Mouse (Mus musculus) liver, embryonic 13.5 days (tissue): ENCODE results near the gene Slco1c1. TPM values are rescaled to one million over a fixed set of nuclear protein-coding genes. Genes with fewer than 3 reads are reported as not detected.

Experiments
- ATAC-seq: fragments of 200-750 bp; cut with Nextera tagmentation; 2 replicates; pipeline ENCODE4 v1.8.0; 2017; ENCODE audit warnings: low read depth, mild to moderate bottlenecking, moderate number of reproducible peaks, moderate library complexity
- DNase-seq: peaks from one replicate; pipeline ENCODE4 v3.0.0; 2022
- H3K27ac ChIP-seq: fragments of 300-500 bp; sonication (generic); 2 replicates; pipeline ENCODE4 v1.5.1; 2015; ENCODE audit warnings: moderate library complexity, mild to moderate bottlenecking, inconsistent platforms
- H3K27me3 ChIP-seq: fragments of 300-500 bp; sonication (generic); 2 replicates; pipeline ENCODE4 v1.6.1; 2015; ENCODE audit warnings: mild to moderate bottlenecking, inconsistent platforms
- H3K36me3 ChIP-seq: fragments of 300-500 bp; sonication (generic); 2 replicates; pipeline ENCODE4 v1.6.1; 2015; ENCODE audit warnings: mild to moderate bottlenecking, inconsistent platforms
- H3K4me1 ChIP-seq: fragments of 300-500 bp; sonication (generic); replicated peaks from 2 replicates; pipeline ENCODE4 v1.6.1; 2015; ENCODE audit warnings: inconsistent platforms
- H3K4me2 ChIP-seq: fragments of 300-500 bp; sonication (generic); 2 replicates; pipeline ENCODE4 v1.6.1; 2015; ENCODE audit warnings: inconsistent platforms, mild to moderate bottlenecking, moderate library complexity
- H3K4me3 ChIP-seq: fragments of 300-500 bp; sonication (generic); replicated peaks from 2 replicates; pipeline ENCODE4 v1.5.1; 2015; ENCODE audit warnings: mild to moderate bottlenecking, inconsistent platforms
- H3K9ac ChIP-seq: fragments of 300-500 bp; sonication (generic); 2 replicates; pipeline ENCODE4 v1.6.1; 2015; ENCODE audit warnings: mild to moderate bottlenecking, inconsistent platforms
- H3K9me3 ChIP-seq: fragments of 300-500 bp; sonication (generic); replicated peaks from 2 replicates; pipeline ENCODE4 v1.6.1; 2016; ENCODE audit warnings: inconsistent platforms
- WGBS: fragments of 180-500 bp; shearing (Covaris S2); methylation state at CpG from one replicate; pipeline ENCODE4 v1.1.7; 2015; ENCODE audit not compliant: insufficient replicate concordance; 5-methylcytosine and 5-hydroxymethylcytosine counted together
- polyA plus RNA-seq: library from polyadenylated mRNA; unstranded; fragments of >200 nt; fragmentation: Nextera tagmentation; extraction: Ambion mirVana; gene quantifications from 2 replicates; pipeline ENCODE4 v1.2.1, GENCODE M21; 2015

Slco1c1 gene
- polyA plus RNA-seq, 1 experiment from 2014 or later = not detected

GRCm38 (mm10) chr6:141530865-141531264 lies 6.7 kb downstream of the Slco1c1 start:
- Histone ChIP-seq H3K4me1 (no peaks in the 10 kb centered on the region), H3K9ac (no peak overlapping the region), H3K4me2 (no peak overlapping the region), H3K27ac (no peak overlapping the region), H3K9me3 (no peaks in the 10 kb centered on the region), H3K4me3 (no peak overlapping the region), H3K36me3 (no peaks in the 10 kb centered on the region), H3K27me3 (no peaks in the 10 kb centered on the region)
- WGBS = 63% methylated on average over 6 of the region's 6 CpGs
- DNase-seq (no peak), ATAC-seq (no peak)

GRCm38 (mm10) chr6:141537298-141537697 lies 13.1 kb downstream of the Slco1c1 start:
- Histone ChIP-seq H3K4me1 (no peaks in the 10 kb centered on the region), H3K4me3 (no peak overlapping the region), H3K9ac (no peak overlapping the region), H3K27ac (no peak overlapping the region), H3K4me2 (no peak overlapping the region), H3K9me3 (no peaks in the 10 kb centered on the region), H3K36me3 (no peaks in the 10 kb centered on the region), H3K27me3 (no peaks in the 10 kb centered on the region)
- 38% methylated on average over 3 of the region's 3 CpGs for WGBS
- DNase-seq (no peak), ATAC-seq (no peak)

GRCm38 (mm10) chr6:141541136-141541535 lies 17.0 kb downstream of the Slco1c1 start:
- H3K4me3 ChIP-seq = no peak overlapping the region
- H3K4me2 ChIP-seq = no peak overlapping the region
- H3K27me3 ChIP-seq = no peaks in the 10 kb centered on the region
- ATAC-seq (no peak), DNase-seq (no peak)
- H3K36me3 ChIP-seq = no peaks in the 10 kb centered on the region
- H3K27ac ChIP-seq = no peak overlapping the region
- H3K9me3 ChIP-seq = no peaks in the 10 kb centered on the region
- WGBS = 51% methylated on average over 1 of the region's 1 CpGs
- no peak overlapping the region for H3K9ac ChIP-seq
- no peaks in the 10 kb centered on the region for H3K4me1 ChIP-seq

DNA sequence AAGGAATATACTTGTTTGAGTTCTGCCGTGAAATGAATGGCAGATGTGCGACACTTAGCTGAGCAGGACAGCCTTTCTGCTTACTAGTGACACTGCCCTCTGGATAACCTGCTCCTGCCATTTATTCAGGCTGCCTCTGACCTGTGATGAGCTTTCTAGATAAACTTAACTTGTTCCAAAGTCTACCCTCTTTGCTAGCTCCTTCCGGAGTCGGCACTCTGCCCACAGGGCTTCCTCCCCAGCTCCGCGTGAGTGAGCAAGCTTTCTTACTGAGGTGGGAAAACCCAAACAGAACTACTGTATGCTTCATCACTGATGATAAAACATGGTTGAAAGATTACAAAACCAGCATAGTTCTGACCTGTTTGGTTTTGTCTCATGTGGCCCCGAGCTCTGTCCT lies 19.2 kb downstream of the Slco1c1 start:
- no peak overlapping the region for H3K9ac ChIP-seq

DNA sequence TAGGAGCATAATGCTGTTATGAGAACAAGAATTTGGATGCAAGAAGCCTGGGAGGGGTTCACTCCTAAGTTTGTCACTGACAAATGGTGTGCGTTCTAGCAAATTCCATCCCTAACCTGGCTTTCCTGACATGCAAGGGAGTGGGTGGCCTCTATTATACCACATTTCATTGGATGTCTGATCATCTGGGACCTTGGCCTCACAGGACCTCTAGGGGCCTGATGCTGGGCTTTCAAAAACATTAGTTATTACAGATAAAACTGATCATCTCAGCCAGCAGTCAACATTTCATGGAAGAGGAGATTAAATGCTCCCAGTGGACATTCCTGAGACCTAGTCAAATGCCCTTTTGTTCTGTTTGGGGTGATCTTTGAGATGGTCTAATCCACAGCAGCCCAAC lies 34.0 kb downstream of the Slco1c1 start:
- no peak for DNase-seq
- H3K4me2 ChIP-seq = no peak overlapping the region
- no peaks in the 10 kb centered on the region for H3K4me1 ChIP-seq
- no peak for ATAC-seq
- H3K9me3 ChIP-seq = no peaks in the 10 kb centered on the region
- no peak overlapping the region for H3K4me3 ChIP-seq
- no peaks in the 10 kb centered on the region for H3K27me3 ChIP-seq
- H3K27ac ChIP-seq = no peak overlapping the region
- WGBS = 74% methylated on average over 1 of the region's 1 CpGs
- H3K9ac ChIP-seq = no peak overlapping the region
- H3K36me3 ChIP-seq = no peaks in the 10 kb centered on the region

More for the DNA sequence above, 19.2 kb downstream of the Slco1c1 start:
- WGBS = 70% methylated on average over 7 of the region's 7 CpGs
- Histone ChIP-seq H3K4me1 (no peaks in the 10 kb centered on the region), H3K27ac (no peak overlapping the region), H3K9me3 (no peaks in the 10 kb centered on the region), H3K36me3 (no peaks in the 10 kb centered on the region), H3K27me3 (no peaks in the 10 kb centered on the region), H3K4me3 (no peak overlapping the region), H3K4me2 (no peak overlapping the region)
- DNase-seq (no peak), ATAC-seq (no peak)

DNA sequence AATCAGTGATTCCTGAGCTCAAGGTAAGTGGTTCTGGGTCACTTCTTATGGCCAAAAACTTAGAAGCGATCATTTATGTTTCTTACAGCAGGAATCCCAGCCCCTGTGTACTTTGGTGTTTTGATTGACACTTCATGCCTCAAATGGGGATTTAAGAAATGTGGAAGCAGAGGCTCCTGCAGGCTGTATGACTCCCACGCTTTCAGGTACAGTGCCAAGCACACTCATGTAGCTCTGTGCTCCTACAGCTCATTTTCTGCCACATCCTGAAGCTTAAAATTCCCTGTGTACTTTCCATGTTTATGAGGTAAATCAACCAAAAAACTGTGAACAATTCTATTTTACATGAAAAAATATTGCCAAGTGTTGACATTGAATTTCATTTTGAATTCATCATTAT lies 43.2 kb downstream of the Slco1c1 start:
- Histone ChIP-seq H3K4me3 (no peak overlapping the region), H3K9ac (no peak overlapping the region), H3K27ac (no peak overlapping the region), H3K27me3 (no peaks in the 10 kb centered on the region), H3K9me3 (no peaks in the 10 kb centered on the region), H3K4me2 (no peak overlapping the region), H3K4me1 (no peaks in the 10 kb centered on the region), H3K36me3 (no peaks in the 10 kb centered on the region)
- WGBS = 54% methylated on average over 2 of the region's 2 CpGs
- DNase-seq (no peak), ATAC-seq (no peak)

GRCm38 (mm10) chr6:141567852-141568558 lies 43.8 kb downstream of the Slco1c1 start:
- Histone ChIP-seq H3K36me3 (no peaks in the 10 kb centered on the region), H3K27me3 (no peaks in the 10 kb centered on the region), H3K4me1 (no peaks in the 10 kb centered on the region), H3K27ac (no peak overlapping the region), H3K9ac (no peak overlapping the region), H3K9me3 (no peaks in the 10 kb centered on the region), H3K4me3 (no peak overlapping the region), H3K4me2 (no peak overlapping the region)
- 66% methylated on average over 10 of the region's 10 CpGs for WGBS
- DNase-seq (no peak), ATAC-seq (no peak)

DNA sequence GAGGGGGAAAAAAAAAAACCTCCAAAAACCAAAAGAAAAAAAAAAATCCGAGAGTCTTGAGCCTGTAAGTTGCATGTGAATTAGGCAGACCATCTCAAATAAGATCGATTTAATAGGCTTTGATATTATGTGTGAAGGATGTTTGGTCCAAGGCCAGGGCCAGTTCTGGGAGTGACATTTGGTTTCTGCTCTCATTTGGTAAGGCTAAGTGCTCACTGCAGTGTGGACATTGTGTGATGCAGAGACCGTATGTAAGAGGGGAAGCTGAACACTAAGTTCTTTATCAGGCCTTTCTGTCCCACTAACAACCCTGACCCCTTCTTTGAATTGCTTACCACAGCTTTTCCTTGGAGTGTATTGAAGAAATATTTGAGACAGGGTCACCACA lies 44.4 kb downstream of the Slco1c1 start:
- H3K27ac ChIP-seq = no peak overlapping the region
- no peak overlapping the region for H3K4me2 ChIP-seq
- H3K27me3 ChIP-seq = no peaks in the 10 kb centered on the region
- no peaks in the 10 kb centered on the region for H3K4me1 ChIP-seq
- no peak for ATAC-seq
- no peak overlapping the region for H3K4me3 ChIP-seq
- DNase-seq = no peak
- H3K9ac ChIP-seq = no peak overlapping the region
- H3K9me3 ChIP-seq = no peaks in the 10 kb centered on the region
- H3K36me3 ChIP-seq = no peaks in the 10 kb centered on the region
- 50% methylated on average over 3 of the region's 3 CpGs for WGBS

- H3K36me3 ChIP-seq = no peaks in the 10 kb centered on the region
- ATAC-seq (no peak), DNase-seq (no peak)
- no peaks in the 10 kb centered on the region for H3K4me1 ChIP-seq
- H3K27ac ChIP-seq = no peak overlapping the region
- no peaks in the 10 kb centered on the region for H3K27me3 ChIP-seq
- no peaks in the 10 kb centered on the region for H3K9me3 ChIP-seq
- no peak overlapping the region for H3K9ac ChIP-seq
- H3K4me2 ChIP-seq = no peak overlapping the region
- H3K4me3 ChIP-seq = no peak overlapping the region
- WGBS = 36% methylated on average over 3 of the region's 3 CpGs
Measured at GRCm38 (mm10) chr6:141576646-141577200, 52.6 kb downstream of the Slco1c1 start.

DNA sequence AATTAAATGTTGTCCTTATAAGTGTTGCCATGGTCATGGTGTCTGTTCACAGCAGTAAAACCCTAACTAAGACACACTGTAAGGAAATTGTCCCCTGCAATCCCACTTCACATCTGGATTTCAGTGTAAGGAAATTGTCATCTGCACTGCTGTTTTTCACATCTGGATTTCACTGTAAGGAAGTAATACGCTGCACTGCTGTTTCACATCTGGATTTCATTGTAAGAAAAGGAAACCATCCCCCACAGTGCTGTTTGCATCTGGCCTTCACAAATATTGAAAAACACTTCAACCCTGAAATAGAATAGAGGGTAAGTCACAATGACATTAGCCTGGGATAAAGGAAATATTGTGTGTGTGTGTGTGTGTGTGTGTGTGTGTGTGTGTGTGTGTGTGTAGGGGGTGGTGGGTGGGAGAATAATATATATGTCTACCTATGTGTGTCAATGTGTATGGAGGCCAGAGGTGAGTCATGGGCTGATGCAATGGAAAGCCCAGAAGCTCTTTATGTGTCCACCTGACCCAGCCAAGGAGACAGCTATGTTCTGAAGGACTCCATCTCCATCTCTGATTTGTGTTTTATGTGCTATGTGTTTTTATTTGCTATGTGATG lies 60.7 kb downstream of the Slco1c1 start:
- Histone ChIP-seq H3K4me3 (no peak overlapping the region), H3K4me1 (no peaks in the 10 kb centered on the region), H3K36me3 (no peaks in the 10 kb centered on the region), H3K9me3 (no peaks in the 10 kb centered on the region), H3K9ac (no peak overlapping the region), H3K27me3 (no peaks in the 10 kb centered on the region), H3K27ac (no peak overlapping the region), H3K4me2 (no peak overlapping the region)
- 46% methylated on average over 1 of the region's 1 CpGs for WGBS
- DNase-seq (no peak), ATAC-seq (no peak)

DNA sequence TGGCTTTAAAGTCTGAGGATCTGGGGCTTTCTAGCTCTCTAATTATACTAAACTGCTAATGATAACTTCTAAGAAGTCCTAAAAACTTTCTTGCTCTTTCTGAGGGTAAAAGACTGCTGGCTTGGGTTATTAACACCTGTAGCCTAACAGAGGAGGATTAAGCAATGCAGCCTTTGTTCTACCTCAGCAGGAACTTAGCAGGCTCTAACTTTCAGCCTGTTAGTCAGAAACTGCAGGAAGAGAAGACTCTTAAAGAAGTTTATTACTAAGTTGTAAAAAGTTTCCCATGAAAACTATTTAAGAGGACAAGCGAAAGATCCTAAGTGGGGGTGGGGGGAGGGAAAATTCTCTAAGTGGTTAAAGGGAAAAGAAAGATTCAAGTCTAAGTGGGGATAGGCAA lies 65.8 kb downstream of the Slco1c1 start:
- ATAC-seq = no peak
- no peaks in the 10 kb centered on the region for H3K36me3 ChIP-seq
- H3K4me1 ChIP-seq = no peaks in the 10 kb centered on the region
- H3K9ac ChIP-seq = no peak overlapping the region
- WGBS = 26% methylated on average over 1 of the region's 1 CpGs
- no peaks in the 10 kb centered on the region for H3K9me3 ChIP-seq
- DNase-seq = no peak
- no peak overlapping the region for H3K4me2 ChIP-seq
- no peak overlapping the region for H3K27ac ChIP-seq
- no peaks in the 10 kb centered on the region for H3K27me3 ChIP-seq
- H3K4me3 ChIP-seq = no peak overlapping the region
